Mouse (Mus musculus) heart, adult 2 months (tissue): ENCODE results near the gene Pld4.

Source experiments
- CTCF ChIP-seq: fragments of 200-600 bp; IDR thresholded peaks from 2 replicates; pipeline ENCODE4 v1.8.1; 2022; ENCODE audit warnings: antibody characterized with exemption, mild to moderate bottlenecking, moderate library complexity
- EP300 ChIP-seq: fragments of 200-500 bp; IDR thresholded peaks from 2 replicates; pipeline ENCODE4 v1.6.1; 2011; ENCODE audit warnings: low read depth, low read length, control low read depth; ENCODE audit not compliant: insufficient read depth
- POLR2A ChIP-seq: fragments of 200-500 bp; IDR thresholded peaks from 2 replicates; pipeline ENCODE4 v1.6.1; 2011; ENCODE audit warnings: mild to moderate bottlenecking, low read depth, low read length, control low read depth; ENCODE audit not compliant: insufficient read depth

DNA sequence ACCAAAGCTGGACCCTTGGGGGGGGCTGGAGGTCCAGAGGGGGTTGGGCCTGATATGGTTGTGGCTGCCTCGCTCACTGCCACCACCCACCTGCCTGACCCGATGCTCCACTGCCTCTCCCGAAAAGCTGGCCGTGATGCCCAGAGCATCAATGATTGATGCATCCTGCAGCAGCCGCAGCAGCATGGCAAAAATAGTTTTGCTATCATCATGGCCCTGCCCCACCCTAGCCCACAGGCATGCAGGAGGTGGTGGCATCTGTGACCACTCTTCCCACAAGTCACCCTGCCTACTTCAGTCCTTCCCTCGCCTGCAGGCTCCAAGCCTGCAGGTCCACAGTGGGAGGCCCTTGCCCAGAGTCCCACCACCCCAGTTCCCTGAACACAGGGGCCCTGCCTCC is 45.6 kb downstream of the Pld4 start:
- TF ChIP-seq CTCF (no peak), EP300 (no peak), POLR2A (no peak)
